In genomic region chr2:158215283-158216117, GRCm38 (mm10) we compare ENCODE assay signal across 8 mouse cellular contexts. TPM values are rescaled to one million over a fixed set of nuclear protein-coding genes. Genes with fewer than 3 reads are reported as not detected.
DNase-seq lines count a peak whose midpoint lies in the region; ATAC-seq and TF ChIP-seq lines count a peak whose summit lies in the region.
"Had no signal": no experiment of that assay in that cellular context is flagged by ENCODE, and none has a peak within 500 bp of the region (broad histone marks: within the 10 kb centered on the region; RNA-seq: fewer than 3 reads in every experiment).

No protein-coding gene starts in this region.

- peak; percentile 14; the same call in 1 of the 2 replicates for ATAC-seq in stomach, embryonic 14.5 days (ENCODE audit: insufficient number of reproducible peaks, insufficient read depth, low FRiP score, low read depth)
- ATAC-seq in stomach, postnatal 0 days (ENCODE audit: low FRiP score, low TSS enrichment) = no peak; the same call in 1 of the 2 replicates
- ATAC-seq in forebrain, embryonic 16.5 days = peak; percentile 49; the same call in 1 of the 2 replicates
- ATAC-seq in intestine, postnatal 0 days = no peak

- peaks cover 4% of the 10 kb centered on the region; the same call in 1 of the 2 replicates for H3K4me1 ChIP-seq in stomach, embryonic 14.5 days (ENCODE audit: control insufficient read depth, insufficient read depth, low read length)
- no peaks in the 10 kb centered on the region for H3K4me1 ChIP-seq in stomach, postnatal 0 days (replicated peaks; ENCODE audit: control insufficient read depth, insufficient read depth)
- peaks cover 5% of the 10 kb centered on the region; the same call in 1 of the 2 replicates for H3K4me1 ChIP-seq in forebrain, embryonic 16.5 days (replicated peaks; ENCODE audit: control insufficient read depth, insufficient read depth, low read length)
- no peaks in the 10 kb centered on the region for H3K4me1 ChIP-seq in intestine, postnatal 0 days (replicated peaks; ENCODE audit: control insufficient read depth, insufficient read depth, low read length)

- no peak for DNase-seq in stomach, postnatal 0 days (ENCODE audit: low spot score)
- DNase-seq in yolk sac, embryonic 10.5 days (ENCODE audit: low spot score) = peak; percentile 78
- no peak for DNase-seq in natural killer cell, adult 2 months (ENCODE audit: low spot score in 2 of 2)
- DNase-seq in frontal cortex, postnatal 10 days (ENCODE audit: low spot score in 2 of 2) = no peak

- no peak; the same call in 1 of the 2 replicates for TF ChIP-seq CTCF in stomach, postnatal 0 days (IDR thresholded peaks at IDR 0.05; ENCODE audit: low read depth)
- TF ChIP-seq CTCF in intestine, postnatal 0 days (IDR thresholded peaks at IDR 0.05; ENCODE audit: low read depth) = peak; percentile 27

- H3K36me3 ChIP-seq in stomach, embryonic 14.5 days (ENCODE audit: control insufficient read depth, insufficient read depth, low read length) = no peaks in the 10 kb centered on the region
- no peaks in the 10 kb centered on the region for H3K36me3 ChIP-seq in stomach, postnatal 0 days (ENCODE audit: control insufficient read depth, insufficient read depth, low read length)
- H3K36me3 ChIP-seq in forebrain, embryonic 16.5 days (ENCODE audit: control insufficient read depth, insufficient read depth) = no peaks in the 10 kb centered on the region
- H3K36me3 ChIP-seq in intestine, postnatal 0 days (ENCODE audit: control insufficient read depth, insufficient read depth) = no peaks in the 10 kb centered on the region
- H3K36me3 ChIP-seq: midbrain, embryonic 10.5 days had no signal

- H3K9me3 ChIP-seq in stomach, embryonic 14.5 days (ENCODE audit: control insufficient read depth, low read depth, low read length) = no peaks in the 10 kb centered on the region
- H3K9me3 ChIP-seq in stomach, postnatal 0 days (ENCODE audit: control insufficient read depth, low read length) = no peaks in the 10 kb centered on the region
- no peaks in the 10 kb centered on the region for H3K9me3 ChIP-seq in forebrain, embryonic 16.5 days (ENCODE audit: control insufficient read depth, low read length)
- H3K9me3 ChIP-seq in intestine, postnatal 0 days (ENCODE audit: control insufficient read depth) = no peaks in the 10 kb centered on the region
- H3K9me3 ChIP-seq: midbrain, embryonic 10.5 days had no signal

- no peak for TF ChIP-seq EP300 in stomach, postnatal 0 days (optimal IDR thresholded peaks at IDR 0.05)

- no peak overlapping the region for H3K4me2 ChIP-seq in stomach, embryonic 14.5 days (replicated peaks; ENCODE audit: low read depth, low read length)
- no peak overlapping the region for H3K4me2 ChIP-seq in stomach, postnatal 0 days (replicated peaks; ENCODE audit: low read depth)
- no peak overlapping the region for H3K4me2 ChIP-seq in forebrain, embryonic 16.5 days (ENCODE audit: low read length)
- no peak overlapping the region for H3K4me2 ChIP-seq in intestine, postnatal 0 days (replicated peaks; ENCODE audit: low read depth)

- H3K27ac ChIP-seq in stomach, embryonic 14.5 days (ENCODE audit: low read length) = no peak overlapping the region
- H3K27ac ChIP-seq in stomach, postnatal 0 days (replicated peaks) = no peak overlapping the region
- no peak overlapping the region for H3K27ac ChIP-seq in forebrain, embryonic 16.5 days (ENCODE audit: low read length)
- no peak overlapping the region for H3K27ac ChIP-seq in intestine, postnatal 0 days (ENCODE audit: low read depth, low read length)
- H3K27ac ChIP-seq: midbrain, embryonic 10.5 days had no signal

- no peaks in the 10 kb centered on the region for H3K27me3 ChIP-seq in stomach, embryonic 14.5 days (ENCODE audit: control insufficient read depth, insufficient read depth, low read length)
- H3K27me3 ChIP-seq in stomach, postnatal 0 days (ENCODE audit: control insufficient read depth, insufficient read depth, low read length) = no peaks in the 10 kb centered on the region
- H3K27me3 ChIP-seq in forebrain, embryonic 16.5 days (replicated peaks; ENCODE audit: control insufficient read depth, insufficient read depth, low read length) = no peaks in the 10 kb centered on the region
- H3K27me3 ChIP-seq in intestine, postnatal 0 days (replicated peaks; ENCODE audit: control insufficient read depth, insufficient read depth, low read length) = no peaks in the 10 kb centered on the region

- H3K9ac ChIP-seq in stomach, embryonic 14.5 days (replicated peaks; ENCODE audit: low read depth, low read length) = no peak overlapping the region
- no peak overlapping the region for H3K9ac ChIP-seq in stomach, postnatal 0 days (ENCODE audit: low read length)
- H3K9ac ChIP-seq in forebrain, embryonic 16.5 days (replicated peaks; ENCODE audit: low read depth, low read length) = no peak overlapping the region
- no peak overlapping the region for H3K9ac ChIP-seq in intestine, postnatal 0 days (ENCODE audit: low read depth, low read length)

- WGBS in stomach, embryonic 14.5 days = 29% methylated on average over 9 of the region's 9 CpGs
- WGBS in stomach, postnatal 0 days = 34% methylated on average over 9 of the region's 9 CpGs
- 51% methylated on average over 9 of the region's 9 CpGs for WGBS in forebrain, embryonic 16.5 days
- 35% methylated on average over 9 of the region's 9 CpGs for WGBS in intestine, postnatal 0 days

- no peak overlapping the region for H3K4me3 ChIP-seq in stomach, embryonic 14.5 days (ENCODE audit: low read depth, low read length)
- H3K4me3 ChIP-seq in stomach, postnatal 0 days (ENCODE audit: low read depth, low read length) = no peak overlapping the region
- no peak overlapping the region for H3K4me3 ChIP-seq in forebrain, embryonic 16.5 days (replicated peaks; ENCODE audit: low read length)
- H3K4me3 ChIP-seq in intestine, postnatal 0 days (ENCODE audit: low read depth, low read length) = no peak overlapping the region
- H3K4me3 ChIP-seq: midbrain, embryonic 10.5 days had no signal

RNA-seq across cellular contexts. Expression of gene D630003M21Rik, which starts 13.5 kb away (rescaled TPM):
- 2.3 and 2.6 TPM in 2 replicates for polyA plus RNA-seq in stomach, embryonic 14.5 days (2014; fragmentation: Nextera tagmentation; extraction: Ambion mirVana)
- polyA plus RNA-seq in stomach, postnatal 0 days (2015; fragmentation: Nextera tagmentation; extraction: Ambion mirVana) = 1.7 TPM in 2 replicates
- 1.8 and 2.8 TPM in 2 replicates for polyA plus RNA-seq in forebrain, embryonic 16.5 days (2015; fragmentation: Nextera tagmentation; extraction: Ambion mirVana)
- 0.76 and 0.82 TPM in 2 replicates for polyA plus RNA-seq in intestine, postnatal 0 days (2015; fragmentation: Nextera tagmentation; extraction: Ambion mirVana)

RNA-seq across cellular contexts. Expression of gene Bpi, which starts 42.4 kb away (rescaled TPM):
- polyA plus RNA-seq in stomach, embryonic 14.5 days (2014; fragmentation: Nextera tagmentation; extraction: Ambion mirVana) = not detected in 2 replicates
- not detected in 2 replicates for polyA plus RNA-seq in stomach, postnatal 0 days (2015; fragmentation: Nextera tagmentation; extraction: Ambion mirVana)
- polyA plus RNA-seq in forebrain, embryonic 16.5 days (2015; fragmentation: Nextera tagmentation; extraction: Ambion mirVana) = not detected in 2 replicates
- polyA plus RNA-seq in intestine, postnatal 0 days (2015; fragmentation: Nextera tagmentation; extraction: Ambion mirVana) = not detected in 2 replicates
- polyA plus RNA-seq: midbrain, embryonic 10.5 days had no signal

Comparison
In these comparisons a context has a peak if more than half of its experiments do, and no peak if none do; other contexts are left out.
1. ATAC-seq: peak in stomach, embryonic 14.5 days (single experiment) and forebrain, embryonic 16.5 days (single experiment); none in stomach, postnatal 0 days (single experiment) and intestine, postnatal 0 days (single experiment).